Comparison of ENCODE assay signal across 8 mouse cellular contexts in the genomic region with DNA sequence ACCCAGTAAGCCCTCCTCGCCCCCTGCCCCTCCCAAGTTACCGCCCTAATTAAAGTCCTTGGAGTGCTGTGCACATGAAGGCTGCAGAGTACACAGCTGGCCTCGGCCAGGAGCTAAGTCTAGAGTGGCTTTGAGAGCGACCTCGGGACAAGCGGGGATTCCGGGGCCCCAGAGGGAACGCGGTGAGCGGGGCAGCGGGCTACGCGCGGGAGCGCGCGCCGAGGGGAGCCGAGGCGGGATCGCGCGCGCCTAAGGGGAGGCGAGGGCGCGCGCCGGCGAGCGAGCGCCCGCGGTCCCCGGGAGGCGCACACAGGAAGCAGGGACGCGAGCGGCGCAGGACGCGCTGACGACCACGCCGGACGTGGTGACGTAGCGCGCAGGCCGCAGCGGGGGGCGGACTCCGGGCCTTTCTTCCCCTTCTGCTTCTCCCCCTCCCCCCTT. TPM values are rescaled to one million over a fixed set of nuclear protein-coding genes. Genes with fewer than 3 reads are reported as not detected.
DNase-seq lines count a peak whose midpoint lies in the region; ATAC-seq and TF ChIP-seq lines count a peak whose summit lies in the region.

A gene (plus strand): TSS at position 77 of the 441 bp plus-strand sequence.

- no peaks in the 10 kb centered on the region for H3K36me3 ChIP-seq in embryonic facial prominence, embryonic 14.5 days (ENCODE audit: control insufficient read depth, insufficient read depth, low read length)
- H3K36me3 ChIP-seq in limb, embryonic 14.5 days (ENCODE audit: control insufficient read depth, insufficient read depth, low read length) = no peaks in the 10 kb centered on the region
- no peaks in the 10 kb centered on the region for H3K36me3 ChIP-seq in midbrain, postnatal 0 days (ENCODE audit: insufficient read depth, low read length)

- peak within 1 kb of the TSS; percentile 64 for H3K4me3 ChIP-seq in embryonic facial prominence, embryonic 14.5 days (ENCODE audit: low read depth, low read length)
- peak within 1 kb of the TSS; percentile 73 for H3K4me3 ChIP-seq in limb, embryonic 14.5 days (replicated peaks; ENCODE audit: low read length)
- peak within 1 kb of the TSS; percentile 64 for H3K4me3 ChIP-seq in midbrain, postnatal 0 days (ENCODE audit: low read depth, low read length)

- H3K9me3 ChIP-seq in embryonic facial prominence, embryonic 14.5 days (ENCODE audit: control insufficient read depth, low read length) = no peaks in the 10 kb centered on the region
- no peaks in the 10 kb centered on the region for H3K9me3 ChIP-seq in limb, embryonic 14.5 days (ENCODE audit: control insufficient read depth, low read length)
- H3K9me3 ChIP-seq in midbrain, postnatal 0 days (ENCODE audit: low read length) = no peaks in the 10 kb centered on the region

- peak within 1 kb of the TSS; percentile 88 for H3K9ac ChIP-seq in embryonic facial prominence, embryonic 14.5 days (ENCODE audit: low read depth, low read length)
- peak within 1 kb of the TSS; percentile 88 for H3K9ac ChIP-seq in limb, embryonic 14.5 days (ENCODE audit: low read depth, low read length, severe bottlenecking)
- H3K9ac ChIP-seq in midbrain, postnatal 0 days (replicated peaks; ENCODE audit: low read length, poor library complexity, severe bottlenecking) = peak within 1 kb of the TSS; percentile 98

- H3K4me2 ChIP-seq in embryonic facial prominence, embryonic 14.5 days (ENCODE audit: low read depth, low read length) = peak within 1 kb of the TSS; percentile 67
- H3K4me2 ChIP-seq in limb, embryonic 14.5 days (replicated peaks; ENCODE audit: low read depth, low read length, severe bottlenecking) = peak within 1 kb of the TSS; percentile 62
- H3K4me2 ChIP-seq in midbrain, postnatal 0 days (ENCODE audit: low read depth, low read length, poor library complexity, severe bottlenecking) = peak within 1 kb of the TSS; percentile 76

- DNase-seq in 3T3-L1 (ENCODE audit: low read depth, low spot score) = peak; percentile 82
- DNase-seq in adrenal gland, postnatal 4 days (ENCODE audit: low spot score in 2 of 2) = peak; percentile 76 to 80
- peak; percentile 97 for DNase-seq in embryonic facial prominence, embryonic 14.5 days (ENCODE audit: low spot score)
- peak; percentile 78 for DNase-seq in heart, adult 8-10 months (ENCODE audit: low spot score)
- DNase-seq in kidney, adult 9 months = peak; percentile 92
- peak; percentile 97 for DNase-seq in limb, embryonic 14.5 days (ENCODE audit: low spot score)
- DNase-seq in midbrain, postnatal 0 days (ENCODE audit: low spot score) = peak; percentile 96
- peak; percentile 79 to 88 for DNase-seq in spleen, postnatal 14 days (ENCODE audit: low spot score in 2 of 2)

- no peaks in the 10 kb centered on the region for H3K27me3 ChIP-seq in embryonic facial prominence, embryonic 14.5 days (replicated peaks; ENCODE audit: control insufficient read depth, insufficient read depth, low read length)
- no peaks in the 10 kb centered on the region for H3K27me3 ChIP-seq in limb, embryonic 14.5 days (ENCODE audit: control insufficient read depth, insufficient read depth, low read length)
- H3K27me3 ChIP-seq in midbrain, postnatal 0 days (ENCODE audit: insufficient read depth, low read length) = no peaks in the 10 kb centered on the region

- WGBS in embryonic facial prominence, embryonic 14.5 days = 0% methylated on average over 8 of the region's 53 CpGs
- WGBS in limb, embryonic 14.5 days = 1% methylated on average over 20 of the region's 53 CpGs
- WGBS in midbrain, postnatal 0 days = under 1% methylated on average over 33 of the region's 53 CpGs

- TF ChIP-seq POLR2A in limb, embryonic 14.5 days (IDR thresholded peaks at IDR 0.05; ENCODE audit: borderline replicate concordance, extremely low read depth, insufficient read depth, insufficient read length) = no peak

- no peak for TF ChIP-seq CTCF in midbrain, postnatal 0 days (IDR thresholded peaks at IDR 0.05)

- H3K27ac ChIP-seq in embryonic facial prominence, embryonic 14.5 days (replicated peaks; ENCODE audit: low read depth, low read length) = peak within 1 kb of the TSS; percentile 97
- peak within 1 kb of the TSS; percentile 96 for H3K27ac ChIP-seq in limb, embryonic 14.5 days (replicated peaks; ENCODE audit: low read depth, low read length)
- H3K27ac ChIP-seq in midbrain, postnatal 0 days (ENCODE audit: low read depth, low read length) = peak within 1 kb of the TSS; percentile 96

- peaks cover 8% of the 10 kb centered on the region; the same call in 1 of the 2 replicates for H3K4me1 ChIP-seq in embryonic facial prominence, embryonic 14.5 days (ENCODE audit: control insufficient read depth, insufficient read depth, low read length)
- peaks cover 9% of the 10 kb centered on the region for H3K4me1 ChIP-seq in limb, embryonic 14.5 days (ENCODE audit: control insufficient read depth, insufficient read depth, low read length)
- H3K4me1 ChIP-seq in midbrain, postnatal 0 days (ENCODE audit: insufficient read depth, low read length) = no peaks in the 10 kb centered on the region

- peak; percentile 98 for ATAC-seq in embryonic facial prominence, embryonic 14.5 days (ENCODE audit: low read depth)
- peak; percentile 95 for ATAC-seq in limb, embryonic 14.5 days (ENCODE audit: low FRiP score, low read depth)
- ATAC-seq in midbrain, postnatal 0 days (ENCODE audit: low FRiP score) = peak; percentile 97

RNA-seq across cellular contexts. Expression of the gene that starts here (rescaled TPM):
- 100 to 1,000 TPM; 157 to 164 TPM for total RNA-seq in adrenal gland, postnatal 4 days (2021)
- polyA plus RNA-seq in embryonic facial prominence, embryonic 14.5 days (2014; fragmentation: Nextera tagmentation; extraction: Ambion mirVana) = 27.8 and 29.8 TPM in 2 replicates
- total RNA-seq in heart, adult 8-10 months (2022) = 100 to 1,000 TPM; 150 to 177 (median 168) TPM
- polyA plus RNA-seq in limb, embryonic 14.5 days (2012; rRNA removed) = 58.0 and 85.5 TPM in 2 replicates
- 38.3 and 39.5 TPM in 2 replicates for polyA plus RNA-seq in limb, embryonic 14.5 days (2014; fragmentation: Nextera tagmentation; extraction: Ambion mirVana)
- total RNA-seq in midbrain, postnatal 0 days (2014; rRNA removed) = 52.0 and 53.2 TPM in 2 replicates
- 38.0 and 40.0 TPM in 2 replicates for polyA plus RNA-seq in midbrain, postnatal 0 days (2015; fragmentation: Nextera tagmentation; extraction: Ambion mirVana)

Comparison
In these comparisons a context has a peak if more than half of its experiments do, and no peak if none do; other contexts are left out.
1. Peak in every context shown above with its lines: DNase-seq, ATAC-seq, H3K4me3 ChIP-seq and H3K27ac ChIP-seq.